Mouse (Mus musculus): ENCODE measurements around the gene Wdr25.

- no peak for TF ChIP-seq GATA1 (IDR thresholded peaks at IDR 0.05; ENCODE audit: low read length)
- no peak for TF ChIP-seq TAL1 (IDR thresholded peaks at IDR 0.05; ENCODE audit: low read length)
Measured at GRCm38 (mm10) chr12:108885906-108886305, 7.5 kb upstream of the Wdr25 start.

Measured in erythroblast, embryonic 14.5 days (primary cell).